Mouse (Mus musculus) megakaryocyte, embryonic 14.5 days (primary cell): Measurements from ENCODE around the gene Agbl3. TPM values are rescaled to one million over a fixed set of nuclear protein-coding genes. Genes with fewer than 3 reads are reported as not detected.

Source experiments
- H3K27me3 ChIP-seq: replicated peaks from 2 replicates; pipeline ENCODE3; 2012; ENCODE audit warnings: inconsistent platforms
- H3K36me3 ChIP-seq: replicated peaks from 2 replicates; pipeline ENCODE3; 2012; ENCODE audit warnings: low read length, inconsistent platforms, mixed read lengths
- H3K4me1 ChIP-seq: 2 replicates; pipeline ENCODE4 v1.6.1; 2012; ENCODE audit warnings: inconsistent platforms
- H3K4me3 ChIP-seq: replicated peaks from 2 replicates; pipeline ENCODE3; 2012; ENCODE audit warnings: moderate library complexity, mild to moderate bottlenecking, inconsistent platforms
- H3K9me3 ChIP-seq: 2 replicates; pipeline ENCODE4 v1.6.1; 2012; ENCODE audit warnings: inconsistent platforms
- FLI1 ChIP-seq: IDR thresholded peaks from 2 replicates; pipeline ENCODE4 v1.6.1; 2012; ENCODE audit warnings: low read length, inconsistent platforms, mixed read lengths
- GATA1 ChIP-seq: IDR thresholded peaks from 3 replicates; pipeline ENCODE4 v1.6.1; 2012; ENCODE audit warnings: mixed read lengths, low read length, inconsistent platforms, borderline replicate concordance
- polyA plus RNA-seq: library from polyadenylated mRNA; stranded (reverse); fragments of >175 nt; gene quantifications from 2 replicates; pipeline ENCODE4 v1.2.3, GENCODE M21; 2012; ENCODE audit warnings: low replicate concordance; ENCODE audit not compliant: insufficient read depth

Gene Agbl3
- polyA plus RNA-seq, 1 experiment = 2.9 TPM

- peaks cover 18% of the 10 kb centered on the region; the same call in 1 of the 2 replicates for H3K4me1 ChIP-seq
- H3K9me3 ChIP-seq = no peaks in the 10 kb centered on the region
- no peaks in the 10 kb centered on the region for H3K27me3 ChIP-seq
- peaks cover 2% of the 10 kb centered on the region for H3K36me3 ChIP-seq
- no peak overlapping the region for H3K4me3 ChIP-seq
- TF ChIP-seq FLI1 (no peak), GATA1 (no peak)
Measured at GRCm38 (mm10) chr6:34777981-34778668, 2.1 kb upstream of the Agbl3 start.

- TF ChIP-seq FLI1 = no peak
- no peak for TF ChIP-seq GATA1
Measured at GRCm38 (mm10) chr6:34780943-34781289, 684 bp downstream of the Agbl3 start.

GRCm38 (mm10) chr6:34782493-34782892 lies 2.3 kb downstream of the Agbl3 start:
- no peaks in the 10 kb centered on the region for H3K27me3 ChIP-seq
- no peak overlapping the region for H3K4me3 ChIP-seq
- H3K36me3 ChIP-seq = peaks cover 20% of the 10 kb centered on the region
- H3K9me3 ChIP-seq = no peaks in the 10 kb centered on the region
- peaks cover 14% of the 10 kb centered on the region; the same call in 1 of the 2 replicates for H3K4me1 ChIP-seq
- no peak for TF ChIP-seq GATA1

More at GRCm38 (mm10) chr6:34780943-34781289, 684 bp downstream of the Agbl3 start:
- H3K36me3 ChIP-seq = peaks cover 15% of the 10 kb centered on the region
- H3K9me3 ChIP-seq = no peaks in the 10 kb centered on the region
- H3K4me1 ChIP-seq = peaks cover 18% of the 10 kb centered on the region; the same call in 1 of the 2 replicates
- no peaks in the 10 kb centered on the region for H3K27me3 ChIP-seq
- peak overlapping the region; percentile 94 for H3K4me3 ChIP-seq

- no peaks in the 10 kb centered on the region for H3K27me3 ChIP-seq
- H3K36me3 ChIP-seq = no peaks in the 10 kb centered on the region
- no peak for TF ChIP-seq GATA1
- no peak for TF ChIP-seq FLI1
- no peaks in the 10 kb centered on the region for H3K9me3 ChIP-seq
- H3K4me1 ChIP-seq = peaks cover 16% of the 10 kb centered on the region
- no peak overlapping the region for H3K4me3 ChIP-seq
Measured at GRCm38 (mm10) chr6:34796881-34797280, 16.6 kb downstream of the Agbl3 start.

GRCm38 (mm10) chr6:34797887-34798286 lies 17.7 kb downstream of the Agbl3 start:
- no peak overlapping the region for H3K4me3 ChIP-seq
- H3K27me3 ChIP-seq = no peaks in the 10 kb centered on the region
- TF ChIP-seq GATA1 (no peak), FLI1 (no peak)
- no peaks in the 10 kb centered on the region for H3K9me3 ChIP-seq
- H3K4me1 ChIP-seq = peaks cover 17% of the 10 kb centered on the region
- H3K36me3 ChIP-seq = no peaks in the 10 kb centered on the region

- no peaks in the 10 kb centered on the region for H3K27me3 ChIP-seq
- TF ChIP-seq GATA1 (no peak), FLI1 (no peak)
- H3K4me3 ChIP-seq = no peak overlapping the region
- no peaks in the 10 kb centered on the region for H3K36me3 ChIP-seq
- H3K4me1 ChIP-seq = peaks cover 9% of the 10 kb centered on the region
- no peaks in the 10 kb centered on the region for H3K9me3 ChIP-seq
Measured at GRCm38 (mm10) chr6:34805582-34805981, 25.4 kb downstream of the Agbl3 start.

- TF ChIP-seq FLI1 (no peak), GATA1 (no peak)
- Histone ChIP-seq H3K9me3 (no peaks in the 10 kb centered on the region), H3K27me3 (no peaks in the 10 kb centered on the region), H3K36me3 (no peaks in the 10 kb centered on the region), H3K4me3 (no peak overlapping the region), H3K4me1 (peaks cover 18% of the 10 kb centered on the region)
Measured at GRCm38 (mm10) chr6:34810651-34811050, 30.4 kb downstream of the Agbl3 start.

GRCm38 (mm10) chr6:34824406-34824805 lies 44.2 kb downstream of the Agbl3 start:
- no peaks in the 10 kb centered on the region for H3K4me1 ChIP-seq

GRCm38 (mm10) chr6:34832352-34832751 lies 52.1 kb downstream of the Agbl3 start:
- Histone ChIP-seq H3K4me1 (peaks cover 9% of the 10 kb centered on the region; the same call in 1 of the 2 replicates), H3K36me3 (no peaks in the 10 kb centered on the region), H3K9me3 (no peaks in the 10 kb centered on the region), H3K27me3 (no peaks in the 10 kb centered on the region), H3K4me3 (no peak overlapping the region)
- TF ChIP-seq FLI1 = no peak
- no peak for TF ChIP-seq GATA1

More at GRCm38 (mm10) chr6:34824406-34824805, 44.2 kb downstream of the Agbl3 start:
- Histone ChIP-seq H3K36me3 (no peaks in the 10 kb centered on the region), H3K27me3 (no peaks in the 10 kb centered on the region), H3K4me3 (no peak overlapping the region), H3K9me3 (peaks cover 7% of the 10 kb centered on the region; the same call in 1 of the 2 replicates)
- TF ChIP-seq FLI1 (no peak), GATA1 (no peak)

- H3K4me3 ChIP-seq = peak overlapping the region; percentile 85
Measured at GRCm38 (mm10) chr6:34861546-34862053, 81.4 kb downstream of the Agbl3 start.

GRCm38 (mm10) chr6:34862381-34862780 lies 82.1 kb downstream of the Agbl3 start:
- TF ChIP-seq GATA1 (no peak), FLI1 (no peak)
- H3K27me3 ChIP-seq = no peaks in the 10 kb centered on the region
- H3K4me3 ChIP-seq = peak overlapping the region; percentile 94
- peaks cover 32% of the 10 kb centered on the region for H3K36me3 ChIP-seq
- H3K9me3 ChIP-seq = no peaks in the 10 kb centered on the region; the same call in 1 of the 2 replicates
- peaks cover 64% of the 10 kb centered on the region for H3K4me1 ChIP-seq

More at GRCm38 (mm10) chr6:34861546-34862053, 81.4 kb downstream of the Agbl3 start:
- no peaks in the 10 kb centered on the region; the same call in 1 of the 2 replicates for H3K9me3 ChIP-seq
- peaks cover 56% of the 10 kb centered on the region for H3K4me1 ChIP-seq
- TF ChIP-seq FLI1 (no peak), GATA1 (no peak)
- peaks cover 24% of the 10 kb centered on the region for H3K36me3 ChIP-seq
- no peaks in the 10 kb centered on the region for H3K27me3 ChIP-seq
